Comparison of ENCODE assay signal across 8 mouse cellular contexts in the genomic region with DNA sequence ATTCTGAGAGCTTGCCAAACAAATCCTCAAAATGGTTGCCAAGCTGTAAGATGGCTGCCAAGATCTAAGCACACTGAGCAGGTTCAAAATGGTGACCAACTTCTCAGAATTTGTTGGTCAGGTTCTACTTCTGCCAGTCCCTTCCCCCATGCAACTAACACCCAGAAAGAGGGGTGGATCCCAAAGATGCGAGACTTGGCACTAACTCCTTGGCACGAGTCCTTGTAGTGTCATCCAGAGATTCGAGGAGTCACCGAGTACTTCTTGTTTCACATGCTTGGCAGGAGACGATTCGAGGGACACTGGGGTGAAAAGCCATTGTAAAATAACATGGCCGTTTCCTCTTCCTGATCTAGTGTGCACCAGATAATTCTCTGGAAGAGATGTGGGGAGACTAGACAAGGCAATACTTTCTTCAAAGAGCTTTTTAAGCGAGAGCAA.
DNase-seq lines count a peak whose midpoint lies in the region; ATAC-seq lines count a peak whose summit lies in the region.

No protein-coding gene starts in this region.

- WGBS in kidney, embryonic 15.5 days: 51% methylated on average over 8 of the region's 8 CpGs

- no peak overlapping the region for H3K9ac ChIP-seq in kidney, embryonic 15.5 days

- DNase-seq in adrenal gland, adult (ENCODE audit: inconsistent age in 2 of 2, low spot score in 1 of 2): peak; percentile 68 to 90
- DNase-seq in adrenal gland, postnatal 4 days (ENCODE audit: low spot score in 2 of 2): no peak
- DNase-seq in right cerebral cortex, postnatal 10 days (ENCODE audit: low spot score in 2 of 2): peak; percentile 67 to 68
- no peak for DNase-seq in right cerebral cortex, postnatal 4 days
- peak; percentile 93 for DNase-seq in gonadal fat pad, adult 2 months (ENCODE audit: low read depth)
- DNase-seq in ovary, postnatal 36 days (ENCODE audit: low spot score): peak; percentile 47

- no peak overlapping the region for H3K4me2 ChIP-seq in kidney, embryonic 15.5 days

- H3K36me3 ChIP-seq in kidney, embryonic 15.5 days: no peaks in the 10 kb centered on the region

- no peaks in the 10 kb centered on the region for H3K27me3 ChIP-seq in kidney, embryonic 15.5 days

- no peak overlapping the region for H3K4me3 ChIP-seq in kidney, embryonic 15.5 days (replicated peaks)

- peak overlapping the region; percentile 52 for H3K27ac ChIP-seq in kidney, embryonic 15.5 days

- no peaks in the 10 kb centered on the region for H3K9me3 ChIP-seq in kidney, embryonic 15.5 days (replicated peaks)

- no peak for ATAC-seq in kidney, embryonic 15.5 days (replicated peaks; ENCODE audit: low FRiP score)
- ATAC-seq in activated CD4-positive, CD25-positive, alpha-beta regulatory T cell, adult 4 months: no peak

- H3K4me1 ChIP-seq in kidney, embryonic 15.5 days: peaks cover 8% of the 10 kb centered on the region; the same call in 1 of the 2 replicates

Comparison
In these comparisons a context has a peak if more than half of its experiments do, and no peak if none do; other contexts are left out.
1. DNase-seq: peak in adrenal gland, adult (2 of 2), right cerebral cortex, postnatal 10 days (2 of 2), gonadal fat pad, adult 2 months (single experiment) and ovary, postnatal 36 days (single experiment); none in adrenal gland, postnatal 4 days (0 of 2) and right cerebral cortex, postnatal 4 days (single experiment).